Mouse (Mus musculus): ENCODE results near the gene Sncb. TPM values are rescaled to one million over a fixed set of nuclear protein-coding genes. Genes with fewer than 3 reads are reported as not detected.

Gene Sncb
- 45.5 and 70.1 TPM in 2 replicates for polyA plus RNA-seq (2021; fragmentation: Nextera tagmentation)
- long read RNA-seq, experiment 1, transcript Sncb-201 (6 exons, 1,351 nt): major isoform, 9 of 16 reads
- long read RNA-seq, experiment 1, partial matches to known transcripts: 1 of 16 reads
- long read RNA-seq, experiment 1, other reads (novel, unspliced or antisense): 6 of 16 reads
- long read RNA-seq, experiment 2, transcript Sncb-201 (6 exons, 1,351 nt): major isoform, 123 of 133 reads
- long read RNA-seq, experiment 2, partial matches to known transcripts: 3 of 133 reads
- long read RNA-seq, experiment 2, other reads (novel, unspliced or antisense): 5 of 133 reads

GRCm38 (mm10) chr13:54766192-54766768 lies at the start of gene Sncb:
TSS of gene Sncb (minus strand) at chr13:54766595.

GRCm38 (mm10) chr13:54788740-54789560 lies 22.6 kb upstream of the Sncb start, which contains the start of gene Tspan17:
TSS of gene Tspan17 (plus strand) at chr13:54789377.

GRCm38 (mm10) chr13:54783698-54784097 lies 17.3 kb upstream of the Sncb start, which contains the start of gene Eif4e1b:
TSS of gene Eif4e1b (plus strand) at chr13:54783998.

GRCm38 (mm10) chr13:54749864-54750411 lies 16.5 kb downstream of the Sncb start, which contains the start of gene Gprin1:
TSS of gene Gprin1 (minus strand) at chr13:54749874.

Other genes with a start within 250 kb of the Sncb start
- 191 and 227 TPM in 2 replicates for gene 4833439L19Rik, start 201.2 kb downstream of the Sncb start, polyA plus RNA-seq (2021; fragmentation: Nextera tagmentation)
- gene Arl10, start 191.6 kb downstream of the Sncb start, polyA plus RNA-seq (2021; fragmentation: Nextera tagmentation): 44.6 and 50.0 TPM in 2 replicates
- gene Nop16, start 176.5 kb downstream of the Sncb start, polyA plus RNA-seq (2021; fragmentation: Nextera tagmentation): 28.3 and 31.3 TPM in 2 replicates
- gene Higd2a, start 176.4 kb downstream of the Sncb start, polyA plus RNA-seq (2021; fragmentation: Nextera tagmentation): 514 and 522 TPM in 2 replicates
- 270 and 276 TPM in 2 replicates for gene Cltb, start 155.3 kb downstream of the Sncb start, polyA plus RNA-seq (2021; fragmentation: Nextera tagmentation)
- 44.0 and 57.8 TPM in 2 replicates for gene Faf2, start 144.8 kb downstream of the Sncb start, polyA plus RNA-seq (2021; fragmentation: Nextera tagmentation)
- gene Rnf44, start 72.7 kb downstream of the Sncb start, polyA plus RNA-seq (2021; fragmentation: Nextera tagmentation): 99.6 and 131 TPM in 2 replicates
- gene Cdhr2, start 65.1 kb downstream of the Sncb start, polyA plus RNA-seq (2021; fragmentation: Nextera tagmentation): 0.13 and 0.20 TPM in 2 replicates
- 13.2 and 13.9 TPM in 2 replicates for gene Gprin1, start 16.7 kb downstream of the Sncb start, polyA plus RNA-seq (2021; fragmentation: Nextera tagmentation)
- gene Eif4e1b, start 17.4 kb upstream of the Sncb start, polyA plus RNA-seq (2021; fragmentation: Nextera tagmentation): not detected in 2 replicates
- gene Tspan17, start 22.8 kb upstream of the Sncb start, polyA plus RNA-seq (2021; fragmentation: Nextera tagmentation): 121 and 122 TPM in 2 replicates
- 24.8 and 32.8 TPM in 2 replicates for gene Unc5a, start 182.8 kb upstream of the Sncb start, polyA plus RNA-seq (2021; fragmentation: Nextera tagmentation)

All from layer of hippocampus, adult 6 months (tissue).